Mouse (Mus musculus) thymus, postnatal 14 days (tissue): ENCODE results near the gene Psors1c2.
"Not testable (repeated sequence)": the region's sequence is repeated elsewhere in the genome, so short reads cannot be mapped to it uniquely, and the experiment has no call there.

Experiments used
- DNase-seq: peaks from one replicate; pipeline ENCODE4 v3.0.0; 2021

The Psors1c2 gene

GRCm38 (mm10) chr17:35532901-35533300 lies at the start of gene Psors1c2:
Gene Psors1c2, plus strand, starts transcription at chr17:35533201.
- DNase-seq = no peak

GRCm38 (mm10) chr17:35484066-35484465 lies 48.9 kb upstream of the Psors1c2 start:
- DNase-seq = peak; percentile 64

- DNase-seq = no peak
Measured at GRCm38 (mm10) chr17:35485702-35486101, 47.3 kb upstream of the Psors1c2 start.

- DNase-seq = no peak
Measured at GRCm38 (mm10) chr17:35486726-35487125, 46.3 kb upstream of the Psors1c2 start.

- no peak for DNase-seq
Measured at GRCm38 (mm10) chr17:35488041-35488440, 45.0 kb upstream of the Psors1c2 start.

GRCm38 (mm10) chr17:35490320-35490719 lies 42.7 kb upstream of the Psors1c2 start:
- no peak for DNase-seq

GRCm38 (mm10) chr17:35497124-35497523 lies 35.9 kb upstream of the Psors1c2 start:
- DNase-seq = no peak

- no peak for DNase-seq
Measured at GRCm38 (mm10) chr17:35502226-35502625, 30.8 kb upstream of the Psors1c2 start.

GRCm38 (mm10) chr17:35502762-35503161 lies 30.2 kb upstream of the Psors1c2 start:
- DNase-seq = no peak

- DNase-seq = no peak
Measured at GRCm38 (mm10) chr17:35503849-35504248, 29.2 kb upstream of the Psors1c2 start.

- DNase-seq = no peak
Measured at GRCm38 (mm10) chr17:35504628-35505481, 28.1 kb upstream of the Psors1c2 start.

- no peak for DNase-seq
Measured at GRCm38 (mm10) chr17:35505776-35506175, 27.2 kb upstream of the Psors1c2 start, which contains the start of gene Pou5f1. Gene Pou5f1, plus strand, starts transcription at chr17:35506018.

- DNase-seq = no peak
Measured at GRCm38 (mm10) chr17:35506881-35507280, 26.1 kb upstream of the Psors1c2 start.

GRCm38 (mm10) chr17:35507556-35508260 lies 25.3 kb upstream of the Psors1c2 start:
- no peak for DNase-seq

GRCm38 (mm10) chr17:35508279-35508678 lies 24.7 kb upstream of the Psors1c2 start:
- not testable (repeated sequence) for DNase-seq

GRCm38 (mm10) chr17:35509284-35509683 lies 23.7 kb upstream of the Psors1c2 start:
- peak; percentile 75 for DNase-seq

GRCm38 (mm10) chr17:35512916-35513626 lies 19.9 kb upstream of the Psors1c2 start:
- no peak for DNase-seq

GRCm38 (mm10) chr17:35513886-35514285 lies 19.1 kb upstream of the Psors1c2 start:
- DNase-seq = peak; percentile 86

- DNase-seq = no peak
Measured at GRCm38 (mm10) chr17:35514756-35515155, 18.2 kb upstream of the Psors1c2 start.

GRCm38 (mm10) chr17:35515911-35516640 lies 16.9 kb upstream of the Psors1c2 start:
- DNase-seq = peak; percentile 60

- DNase-seq = peak; percentile 99
Measured at GRCm38 (mm10) chr17:35516652-35517500, 16.1 kb upstream of the Psors1c2 start, which contains the start of the genes Tcf19 and Cchcr1. Gene Tcf19, minus strand, starts transcription at chr17:35516824. Gene Cchcr1, plus strand, starts transcription at chr17:35517100.
